Mouse (Mus musculus): ENCODE measurements at regions not wholly inside any gene's neighbourhood (a gene's known extent, or its start where the extent isn't known, plus 50 kb on each side); places are given as distances from the start of the nearest gene placed in this dataset.

DNA sequence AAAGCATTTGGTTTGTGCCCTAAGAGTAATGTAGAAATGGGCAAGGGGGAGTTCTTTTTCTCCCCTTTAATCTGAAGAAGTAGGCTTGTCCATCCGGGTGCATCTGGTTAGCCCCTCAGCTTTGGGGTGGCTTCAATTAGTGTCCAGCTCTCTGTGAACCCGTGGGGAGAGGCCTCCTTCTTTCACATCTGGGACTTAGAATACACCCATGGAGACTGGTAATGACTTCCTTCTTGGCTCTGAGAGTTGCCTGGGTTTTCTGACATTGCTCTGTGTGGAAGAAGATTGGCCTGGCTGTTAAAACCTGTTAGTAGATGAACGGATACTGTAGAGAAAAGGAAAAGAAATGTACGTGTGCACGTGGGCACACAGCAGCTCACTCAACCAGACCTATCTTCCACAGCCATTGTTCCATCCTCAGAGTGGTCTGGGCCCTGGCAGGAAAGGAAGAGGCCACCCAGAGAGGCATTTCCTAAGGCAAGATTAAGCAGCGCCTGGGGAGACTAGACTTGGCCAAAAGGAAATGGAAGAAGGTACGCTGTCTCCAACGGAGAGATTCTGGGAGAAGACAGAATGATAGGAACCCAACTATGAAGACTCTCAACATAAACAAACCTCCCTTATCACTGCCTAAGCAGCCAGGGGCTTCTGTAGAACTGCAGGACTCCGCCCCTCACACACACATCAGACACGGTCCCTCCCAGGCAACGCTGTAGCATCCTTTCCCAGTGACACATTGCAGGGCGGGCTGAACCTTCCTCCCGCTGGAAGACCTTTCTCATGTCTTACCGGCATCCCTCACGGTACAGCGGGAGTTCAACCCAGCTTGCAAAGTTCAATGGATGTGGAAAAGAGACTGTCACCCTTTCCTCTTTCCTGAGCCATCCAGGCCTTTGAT is 372.4 kb downstream of the Foxo1 start:
- TF ChIP-seq GATA1 (IDR thresholded peaks at IDR 0.05; ENCODE audit: borderline replicate concordance, low read length) (no peak), CTCF (IDR thresholded peaks at IDR 0.05; ENCODE audit: low read depth, low read length) (no peak), GATA2 (IDR thresholded peaks at IDR 0.05; ENCODE audit: borderline replicate concordance, low read depth, low read length) (no peak), TAL1 (conservative IDR thresholded peaks at IDR 0.05; ENCODE audit: low read depth, low read length) (no peak), POLR2AphosphoS5 (IDR thresholded peaks at IDR 0.05; ENCODE audit: insufficient replicate concordance, low read depth, low read length) (no peak)
